Mouse (Mus musculus): ENCODE results near the gene Fam19a2.

DNA sequence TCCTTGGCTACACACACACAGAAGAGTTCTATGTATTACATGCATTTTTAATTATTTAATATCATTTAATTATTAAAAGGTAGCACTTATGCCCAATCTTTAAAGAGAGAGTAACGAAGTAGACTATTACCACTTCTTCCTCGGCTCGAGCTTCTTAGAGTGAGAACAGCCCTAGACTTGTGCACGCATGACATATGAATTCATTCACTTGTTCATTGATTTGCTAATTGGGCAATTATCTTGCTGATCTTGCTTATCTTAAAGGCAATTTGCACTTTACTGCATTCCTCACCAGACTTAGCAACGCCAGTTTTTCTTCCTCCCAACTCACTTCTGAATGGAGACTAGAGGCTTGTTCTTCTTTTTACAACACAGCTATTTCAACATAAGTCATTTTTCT lies 196.7 kb downstream of the Fam19a2 start:
- TF ChIP-seq CTCF (IDR thresholded peaks at IDR 0.05; ENCODE audit: low read depth) (no peak), EP300 (IDR thresholded peaks at IDR 0.05; ENCODE audit: low read depth) (no peak)
